Mouse (Mus musculus) stomach, postnatal 0 days (tissue): ENCODE measurements around the gene Tril.

ENCODE experiments used
- CTCF ChIP-seq: IDR thresholded peaks from 2 replicates; pipeline ENCODE4 v1.5.1; 2016; ENCODE audit warnings: antibody characterized with exemption, low read depth, mild to moderate bottlenecking, moderate library complexity
- EP300 ChIP-seq: optimal IDR thresholded peaks from 2 replicates; pipeline ENCODE3; 2016; ENCODE audit warnings: antibody characterized with exemption

GRCm38 (mm10) chr6:53812242-53812641, 8.4 kb downstream of the Tril start:
- TF ChIP-seq CTCF (peak; percentile 56), EP300 (no peak)
